Mouse (Mus musculus) lung, adult 2 months (tissue): ENCODE results near the gene Aifm1.

Source experiments
- CTCF ChIP-seq: fragments of 200-500 bp; IDR thresholded peaks from 2 replicates; pipeline ENCODE4 v1.5.1; 2011; ENCODE audit warnings: mild to moderate bottlenecking, low read length, control low read depth; ENCODE audit not compliant: insufficient read depth
- POLR2A ChIP-seq: fragments of 200-500 bp; IDR thresholded peaks from 2 replicates; pipeline ENCODE4 v1.6.1; 2011; ENCODE audit warnings: low read depth, mild to moderate bottlenecking, control low read depth, low read length, borderline replicate concordance; ENCODE audit errors: extremely low read depth

GRCm38 (mm10) chrX:48462754-48463507, 50.4 kb downstream of the Aifm1 start, which contains the start of gene Elf4:
- no peak for TF ChIP-seq POLR2A
- TF ChIP-seq CTCF = peak; percentile 68
